Mouse (Mus musculus): ENCODE data around the gene Hrh3. TPM values are rescaled to one million over a fixed set of nuclear protein-coding genes. Genes with fewer than 3 reads are reported as not detected.

Hrh3 gene
- not detected for total RNA-seq (2021)

DNA sequence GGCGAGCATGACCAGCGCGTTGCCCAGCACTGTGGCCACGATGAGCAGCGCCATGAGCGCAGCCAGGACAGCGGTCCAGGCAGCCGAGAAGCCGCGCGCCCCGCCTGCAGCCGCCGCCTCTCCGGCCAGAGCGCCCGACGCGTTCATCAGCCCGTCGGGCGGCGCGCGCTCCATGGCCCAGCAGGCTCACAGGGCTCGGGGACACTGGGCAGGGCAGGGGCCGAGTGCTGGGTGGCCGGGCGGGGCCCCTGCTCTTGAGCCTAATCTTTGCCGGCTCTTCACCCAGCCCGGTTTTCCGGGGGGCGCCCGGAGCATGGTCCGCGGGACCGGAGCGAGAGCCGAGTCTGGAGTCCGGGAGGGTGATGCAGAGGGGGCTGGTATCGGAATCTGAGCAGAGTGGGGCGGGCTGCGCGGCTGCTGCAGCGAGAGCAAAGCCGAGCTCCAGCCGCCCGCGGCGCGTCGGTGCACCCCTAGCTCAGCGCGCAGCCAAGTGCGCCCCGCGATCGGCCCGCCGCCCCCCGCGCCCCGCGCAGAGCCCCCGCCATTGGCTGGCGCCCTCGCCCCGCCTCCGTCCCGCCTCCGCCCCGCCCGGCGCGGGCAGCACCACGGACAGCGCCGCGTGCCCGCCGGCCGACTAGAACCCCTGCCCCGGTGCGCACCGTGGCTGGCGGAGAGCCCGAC lies at the start of gene Hrh3:
Gene Hrh3 (minus strand): TSS at position 511 of the 681 bp plus-strand sequence.
- DNase-seq, result peak; percentile 84

DNA sequence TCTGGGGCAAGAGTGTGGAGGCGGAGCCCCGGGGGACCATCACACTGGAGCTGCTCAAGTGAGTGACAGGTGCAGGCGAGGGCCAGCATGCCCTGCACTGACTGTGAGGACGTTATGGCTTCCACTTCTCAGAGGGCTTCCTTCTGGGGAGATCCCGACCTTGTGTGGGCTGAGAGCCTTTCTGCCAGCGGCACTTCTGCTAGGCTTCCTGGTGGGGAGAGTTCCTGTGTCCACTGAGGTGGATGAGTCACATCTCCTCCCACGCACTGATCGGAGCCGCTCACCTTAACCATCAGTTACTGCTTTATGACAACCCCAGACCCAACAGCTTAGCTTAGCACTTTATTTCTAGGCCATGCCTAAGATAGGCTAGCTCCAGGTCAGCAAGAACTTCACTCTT lies 44.3 kb upstream of the Hrh3 start:
- DNase-seq, result no peak

DNA sequence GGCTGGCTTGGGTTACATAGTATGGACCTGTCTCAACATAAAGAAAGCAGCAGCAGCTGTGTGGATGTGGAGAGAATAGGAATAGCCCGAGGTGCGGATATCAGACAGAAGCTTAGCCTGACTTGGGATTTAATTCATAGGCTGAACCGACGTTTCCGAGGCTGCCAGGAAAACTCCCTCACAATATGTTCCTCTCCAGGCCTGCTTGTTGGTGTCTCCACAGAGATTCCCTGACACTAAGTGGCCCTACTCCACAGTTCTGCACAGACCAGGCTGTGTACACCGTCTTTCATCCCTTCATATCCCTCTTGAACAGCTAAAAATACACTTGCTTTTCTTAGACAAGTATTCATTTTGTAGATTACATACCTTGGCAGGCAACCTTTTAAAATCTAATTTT lies 43.1 kb upstream of the Hrh3 start:
- no peak for DNase-seq

DNA sequence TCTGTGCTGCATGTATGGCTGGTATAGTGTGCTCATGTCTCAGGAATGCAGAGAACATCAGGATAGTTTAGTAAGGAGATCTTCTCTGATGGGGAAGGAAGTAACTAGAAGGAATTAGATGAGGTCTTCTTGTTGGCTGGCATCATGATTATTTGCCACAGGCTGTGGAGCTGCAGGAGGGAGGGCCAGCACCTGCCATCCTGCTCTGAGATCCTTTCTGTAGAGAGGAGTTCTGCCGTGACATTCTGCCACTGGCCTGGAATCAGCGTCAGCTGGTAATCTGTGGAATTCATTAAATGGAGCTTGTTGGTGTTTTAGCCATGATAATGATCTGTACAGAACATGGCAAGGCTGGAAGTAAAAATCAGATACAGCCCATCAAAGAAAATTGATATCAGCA lies 41.8 kb upstream of the Hrh3 start:
- no peak for DNase-seq

DNA sequence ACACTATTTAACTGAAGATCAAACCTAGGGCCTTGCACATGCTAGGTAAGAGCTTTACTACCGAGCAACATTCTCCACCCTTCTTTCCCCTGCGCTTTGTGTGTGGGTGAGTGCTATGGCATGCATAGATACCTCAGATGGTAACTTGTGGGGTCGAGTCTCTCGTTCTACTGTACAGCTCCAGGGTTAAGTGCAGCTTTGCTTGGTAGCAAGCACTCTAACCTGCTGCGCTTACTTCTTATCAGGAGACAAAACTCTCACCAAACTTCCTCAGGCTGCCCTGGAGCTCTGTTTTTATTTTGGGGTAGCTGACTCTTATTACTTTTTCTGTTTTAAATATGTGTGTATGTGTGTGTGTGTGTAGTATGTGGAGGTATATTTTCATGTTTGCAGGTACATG lies 31.1 kb upstream of the Hrh3 start:
- no peak for DNase-seq

DNA sequence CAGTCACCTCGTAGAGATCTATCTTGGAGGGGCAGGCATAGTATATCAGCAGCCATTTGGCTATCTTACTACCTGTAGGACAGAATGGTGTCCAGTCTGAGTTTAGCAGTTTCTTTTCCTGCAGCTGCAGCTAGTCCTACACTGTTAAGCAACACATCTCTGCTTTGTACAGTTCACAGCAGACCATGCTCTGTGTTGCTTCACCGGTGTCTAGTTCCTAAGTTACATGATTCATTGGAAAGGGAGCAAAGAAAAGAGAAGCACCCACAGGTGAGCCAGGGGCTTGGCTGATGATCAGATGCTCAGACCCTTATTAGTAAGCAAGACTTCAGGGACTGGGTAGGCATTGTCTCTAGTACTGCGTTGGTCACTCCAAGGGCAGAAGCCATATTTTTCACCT lies 29.6 kb upstream of the Hrh3 start:
- no peak for DNase-seq

DNA sequence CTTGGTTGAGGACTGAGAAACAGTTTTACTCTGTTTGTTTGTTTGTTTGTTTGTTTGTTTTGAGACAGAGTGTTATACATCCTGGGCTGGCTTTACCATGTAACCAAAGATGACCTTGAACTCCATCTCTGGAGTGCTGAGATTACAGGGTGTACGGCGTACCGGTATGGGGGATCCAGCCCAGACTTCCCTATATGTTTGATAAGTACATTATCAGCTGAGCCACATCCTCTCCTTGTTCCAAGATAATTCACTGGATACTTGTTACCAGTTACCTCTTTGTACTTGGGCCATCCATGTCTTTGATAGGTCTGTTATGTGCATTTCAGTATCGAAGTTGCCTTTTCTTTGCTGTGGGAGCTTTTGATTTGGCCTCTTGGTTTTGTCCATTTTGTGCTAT lies 28.9 kb upstream of the Hrh3 start:
- DNase-seq, result no peak

DNA sequence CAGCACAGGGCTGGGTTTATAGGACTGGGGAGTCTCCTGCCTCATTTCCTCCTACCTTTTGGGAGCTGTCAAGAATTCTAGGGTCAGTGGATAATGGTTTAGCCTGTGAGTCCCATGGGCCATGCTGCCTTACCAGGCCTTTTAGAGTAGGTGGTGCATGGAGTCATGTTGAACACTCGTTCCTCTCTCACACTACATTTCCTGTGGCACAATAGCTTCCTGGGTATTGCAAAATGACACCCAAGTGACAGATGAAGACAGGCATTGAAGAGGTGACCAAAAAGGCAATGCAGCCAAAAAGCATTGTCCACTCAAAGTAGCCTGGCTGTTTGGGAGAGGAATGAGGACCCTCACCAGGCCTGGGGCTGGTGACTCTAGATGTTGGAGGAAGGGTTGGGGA lies 23.4 kb upstream of the Hrh3 start:
- DNase-seq, result no peak

GRCm38 (mm10) chr2:180126195-180126594 lies 21.9 kb upstream of the Hrh3 start:
- DNase-seq, result peak; percentile 18

DNA sequence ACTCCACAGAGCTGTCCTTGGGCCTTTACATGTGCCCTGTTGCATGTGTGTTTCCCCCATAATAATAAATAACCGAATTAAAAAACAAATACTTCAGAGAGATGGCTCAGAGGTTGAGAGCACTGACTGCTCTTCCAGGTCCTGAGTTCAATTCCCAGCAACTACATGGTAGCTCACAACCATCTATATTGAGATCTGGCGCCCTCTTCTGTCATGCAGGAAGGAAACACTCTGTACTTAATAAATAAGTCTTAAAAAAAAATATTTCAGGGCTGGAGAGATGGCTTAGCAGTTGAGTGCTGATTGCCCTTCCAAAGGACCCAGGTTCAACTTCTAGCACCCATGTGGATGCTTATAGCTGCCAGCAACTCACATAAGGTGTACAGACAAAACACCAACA lies 19.9 kb upstream of the Hrh3 start:
- DNase-seq, result no peak

DNA sequence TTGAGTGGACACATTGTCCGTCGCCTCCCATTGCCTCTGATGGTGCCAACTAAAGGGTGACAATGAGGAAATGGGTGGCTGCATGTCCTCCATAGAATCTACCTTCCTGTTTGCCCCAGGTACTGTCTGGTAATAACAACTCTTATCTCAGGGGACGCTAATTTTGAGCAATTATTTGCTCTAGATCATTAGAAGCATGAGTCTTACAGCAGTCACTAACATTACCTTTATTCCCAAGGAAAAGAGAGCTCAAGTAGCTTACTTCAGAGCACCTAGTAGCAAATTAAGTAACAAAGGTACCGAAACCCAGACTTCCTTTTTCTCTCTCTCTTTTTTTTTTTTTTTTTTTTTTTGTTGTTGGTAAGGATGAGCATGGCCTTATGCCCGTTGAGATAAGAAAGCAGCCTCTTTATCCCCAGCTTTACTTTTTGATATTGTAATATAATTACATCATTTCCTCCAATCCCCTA lies 16.0 kb upstream of the Hrh3 start:
- DNase-seq, result no peak

DNA sequence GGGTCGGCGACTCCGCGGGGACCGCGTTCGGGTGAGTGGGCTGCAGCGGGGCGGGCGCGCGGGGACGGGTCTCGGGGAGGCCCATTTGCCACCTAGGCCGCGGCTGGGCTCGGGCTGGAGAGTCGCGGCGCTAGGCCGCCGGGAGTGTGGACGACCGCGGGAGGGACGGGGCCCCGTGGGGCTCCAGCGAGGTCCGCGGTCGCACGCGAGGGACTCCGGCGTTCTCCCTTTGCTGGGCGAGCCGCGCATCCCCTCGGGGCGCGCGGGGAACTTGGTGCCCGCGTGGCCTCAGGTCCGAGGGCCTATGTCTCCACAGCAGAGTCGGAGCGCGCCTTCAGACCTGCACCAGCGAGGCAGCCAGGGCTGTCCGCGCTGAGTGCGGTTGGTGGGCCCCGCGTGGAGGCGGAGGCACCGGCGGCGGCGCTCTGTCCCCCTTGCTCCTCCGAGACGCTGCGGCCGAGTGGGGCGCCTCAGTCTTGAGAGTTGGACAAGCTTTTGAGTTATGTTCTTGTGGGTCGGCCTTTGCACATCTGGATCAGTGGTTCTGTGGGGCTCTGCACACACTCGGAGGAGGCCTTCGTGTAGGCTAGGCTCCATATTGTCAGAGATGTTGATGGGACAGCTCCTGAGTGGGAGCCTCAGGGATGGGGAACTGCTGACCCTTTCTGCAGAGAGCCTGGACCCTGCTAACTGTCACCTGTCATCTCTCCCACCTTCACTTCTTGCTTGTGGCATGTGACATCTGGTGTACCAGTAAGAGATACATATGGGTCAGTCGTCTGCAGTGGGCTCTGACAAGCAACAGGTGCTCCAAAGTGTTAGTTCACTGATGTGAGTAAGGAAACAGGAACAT lies 15.4 kb upstream of the Hrh3 start:
- peak; percentile 55 for DNase-seq

DNA sequence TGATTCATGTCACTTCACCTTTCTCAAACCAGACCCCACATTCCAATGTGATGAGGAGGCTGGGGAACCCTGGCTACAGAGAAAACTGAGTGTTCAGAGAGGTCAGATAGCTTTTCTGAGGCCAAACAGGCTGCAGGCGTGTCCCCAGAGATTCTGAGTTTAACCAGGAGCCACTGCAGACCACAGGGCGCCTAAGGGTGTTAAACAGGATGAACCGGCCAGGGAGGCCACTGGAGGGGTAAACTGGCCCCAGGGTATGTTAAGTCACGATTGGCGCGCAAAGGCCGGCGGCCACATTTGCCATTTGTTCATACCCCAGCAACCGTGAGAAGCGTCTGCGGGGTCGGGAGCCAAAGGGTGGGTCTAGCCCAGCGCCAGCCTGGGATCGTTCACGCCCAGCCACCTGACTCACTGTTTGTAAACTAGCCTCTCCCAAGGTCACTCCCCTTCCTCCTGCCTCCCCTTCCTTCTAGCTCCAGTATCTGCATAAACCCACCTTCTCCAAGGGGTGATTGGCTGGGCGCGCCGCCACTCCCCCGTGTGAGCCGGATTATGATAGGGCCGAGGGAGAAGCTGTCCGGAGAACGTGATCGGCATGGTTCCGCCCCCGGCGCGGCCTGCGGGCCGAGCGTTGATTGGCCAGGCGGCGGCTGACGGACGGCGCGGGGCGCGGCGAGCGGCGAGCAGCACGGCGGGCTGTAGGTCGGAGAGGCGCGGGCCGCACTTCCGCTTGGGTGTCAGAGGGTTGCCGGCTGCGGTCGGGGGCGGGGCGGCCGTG lies 14.6 kb upstream of the Hrh3 start, which contains the start of gene Osbpl2:
Gene Osbpl2 (plus strand): TSS at position 646 of the 778 bp plus-strand sequence.
- DNase-seq, result peak; percentile 100

DNA sequence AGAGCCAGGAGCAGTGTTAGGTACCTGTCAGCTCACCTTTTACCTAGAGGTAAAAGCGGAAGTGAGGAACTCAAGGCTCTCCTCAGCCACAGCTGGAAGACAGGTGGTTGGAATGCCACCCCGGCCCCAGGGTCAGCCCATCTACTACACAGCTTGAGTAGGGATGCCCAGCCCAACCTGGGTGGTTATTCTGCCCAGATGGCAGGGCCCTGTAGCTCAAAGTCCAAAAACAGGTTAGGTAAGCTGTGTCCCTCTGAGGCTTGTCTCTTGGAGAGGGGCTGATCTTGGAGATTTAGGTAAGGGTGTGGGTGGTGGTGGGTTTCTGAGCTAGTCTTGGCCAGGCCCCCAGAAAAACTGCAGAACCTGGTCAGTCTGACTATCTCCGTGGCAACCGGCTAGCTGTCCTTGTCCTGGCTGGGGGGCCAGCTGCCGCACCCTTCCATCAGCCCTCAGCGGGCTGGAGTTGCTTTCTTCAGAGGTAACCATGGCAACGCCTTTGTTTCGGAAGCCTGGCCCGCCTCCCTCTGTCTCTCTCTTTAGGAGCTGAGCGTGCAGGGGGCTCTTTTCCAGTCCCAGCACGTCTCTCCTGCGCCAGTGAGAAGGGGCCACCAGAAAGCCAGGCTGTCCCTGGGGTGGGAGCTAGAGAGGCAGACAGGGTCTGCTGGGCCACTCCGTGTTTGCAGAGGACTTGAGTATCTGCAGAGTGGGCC lies 13.4 kb upstream of the Hrh3 start:
- DNase-seq, result peak; percentile 33

DNA sequence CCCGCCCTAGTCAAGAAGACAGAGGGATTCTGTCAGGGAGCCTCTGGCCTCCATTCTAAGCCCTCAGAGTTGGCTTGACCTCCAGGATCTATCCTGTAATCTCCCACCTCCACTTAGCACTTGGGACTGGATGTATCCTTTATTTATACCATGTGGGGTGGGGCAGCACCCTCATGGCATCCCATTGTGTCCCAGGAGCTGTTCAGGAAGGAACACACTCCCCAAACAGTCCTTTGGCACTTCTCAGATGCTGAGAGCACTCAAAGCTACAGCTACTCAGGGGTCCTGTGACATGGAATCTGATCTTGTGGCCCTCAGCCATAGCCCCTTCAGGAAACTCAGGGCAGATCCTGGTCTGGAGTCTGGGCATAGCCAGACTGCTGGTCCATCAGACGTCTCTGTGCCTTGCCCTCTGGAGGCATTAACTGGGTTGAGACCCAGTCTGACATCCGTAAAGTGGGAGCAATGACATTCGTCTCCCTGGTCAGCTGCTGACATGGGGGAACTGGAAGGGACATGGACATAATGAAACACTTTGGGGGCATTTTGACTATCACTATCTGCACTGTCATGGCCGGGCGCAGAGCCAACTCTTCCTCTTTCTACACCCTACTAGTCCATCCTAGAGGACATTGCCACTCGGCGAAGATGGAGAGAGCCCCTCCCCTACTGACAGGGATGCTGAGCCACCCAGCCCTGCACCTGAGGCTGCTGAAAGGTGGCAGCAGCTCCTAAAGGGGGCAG lies 12.6 kb upstream of the Hrh3 start:
- DNase-seq, result peak; percentile 22

GRCm38 (mm10) chr2:180116081-180116493 lies 11.8 kb upstream of the Hrh3 start:
- peak; percentile 20 for DNase-seq

DNA sequence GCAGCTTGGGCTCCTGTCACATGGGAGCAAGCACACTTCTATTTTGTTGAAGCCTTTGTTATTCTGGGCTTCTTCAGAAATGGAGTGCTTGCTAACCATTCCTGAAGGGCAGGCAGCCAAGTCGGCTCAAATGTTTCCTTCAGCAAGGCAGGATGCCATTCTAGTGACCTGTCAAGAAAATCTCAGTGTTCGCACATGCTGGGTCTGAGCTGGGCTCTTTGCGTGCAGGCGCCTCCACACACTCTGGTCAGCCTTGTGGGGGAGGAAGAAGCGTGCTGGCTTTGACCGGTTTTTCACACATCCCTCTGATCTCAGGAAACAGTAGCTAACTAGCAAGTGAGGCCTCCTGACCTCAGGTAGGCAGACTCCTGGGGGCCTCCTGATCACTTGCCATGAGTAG lies 11.0 kb upstream of the Hrh3 start:
- DNase-seq, result peak; percentile 62

DNA sequence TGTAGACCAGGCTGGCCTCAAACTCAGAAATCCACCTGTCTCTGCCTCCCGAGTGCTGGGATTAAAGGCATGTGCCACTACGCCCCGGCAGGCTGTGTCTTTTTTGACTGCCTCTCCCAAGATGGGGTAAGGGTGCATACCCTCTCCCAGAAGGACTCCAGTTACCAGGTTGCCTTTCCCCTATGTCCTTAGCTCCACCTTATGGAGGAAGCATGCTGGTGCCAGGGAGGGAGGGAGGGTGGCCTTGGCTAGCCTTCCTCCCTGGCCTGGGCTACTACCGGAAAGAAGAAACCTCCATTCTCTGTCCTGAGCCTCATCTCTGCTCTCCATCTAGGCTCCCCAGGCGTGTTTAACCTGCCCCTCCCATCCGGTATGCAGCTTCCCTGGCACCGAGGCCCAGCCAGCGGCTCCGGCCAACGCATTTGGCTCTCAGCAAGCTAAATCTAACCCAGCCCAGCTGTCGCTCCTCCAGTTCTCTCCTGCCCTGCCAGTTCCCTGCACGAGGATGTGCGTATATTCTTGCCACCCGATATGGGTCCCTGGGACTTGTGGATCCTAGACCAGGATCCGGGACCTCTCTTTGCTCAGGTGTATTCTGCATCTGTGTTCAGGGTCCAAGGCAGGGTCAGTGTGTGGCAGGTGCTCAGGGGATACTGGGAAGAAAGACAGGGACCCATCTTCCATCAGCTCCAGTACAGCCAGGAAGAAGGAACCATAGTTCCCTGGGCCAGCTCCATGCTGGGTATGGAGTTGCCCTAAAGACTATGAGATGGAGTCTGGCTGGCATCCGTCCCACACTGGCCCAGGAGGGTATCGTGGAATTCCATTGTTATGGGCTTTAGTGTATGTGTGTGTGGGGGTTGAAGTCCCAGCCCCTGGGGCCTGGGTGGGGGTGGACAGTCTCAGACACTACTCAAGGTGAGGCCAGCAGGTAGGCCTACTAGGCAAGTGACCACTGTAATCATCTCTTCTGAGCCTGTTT lies 9.9 kb upstream of the Hrh3 start:
- peak; percentile 69 for DNase-seq

- DNase-seq, result no peak
Observed at GRCm38 (mm10) chr2:180108285-180108684, 4.0 kb upstream of the Hrh3 start.

DNA sequence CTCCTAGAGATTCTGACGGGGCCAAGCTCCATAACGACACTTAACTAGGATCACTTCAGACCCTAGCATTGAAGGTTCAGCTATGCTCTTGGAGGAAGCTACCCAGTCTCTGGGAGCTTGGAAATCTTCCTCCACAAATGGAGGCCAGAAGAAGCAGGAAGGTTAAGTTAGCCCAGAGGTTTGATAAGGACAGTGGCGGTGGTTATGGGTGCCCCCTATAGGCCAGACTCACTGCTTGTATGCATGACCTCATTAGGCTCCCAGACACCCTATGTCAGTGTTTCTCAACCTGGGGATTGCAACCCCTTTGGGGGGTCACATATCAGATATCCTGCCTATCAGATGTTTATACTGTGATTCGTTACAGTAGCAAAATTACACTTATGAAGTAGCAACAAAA lies 2.8 kb upstream of the Hrh3 start:
- DNase-seq, result no peak

All from heart, postnatal 4 days (tissue).